Mouse (Mus musculus): ENCODE measurements around the gene Ptpre.

GRCm38 (mm10) chr7:135652781-135653180 lies 115.5 kb downstream of the Ptpre start:
- TF ChIP-seq CTCF (IDR thresholded peaks at IDR 0.05; ENCODE audit: low read depth, low read length): no peak
- no peak for TF ChIP-seq POLR2A (IDR thresholded peaks at IDR 0.05; ENCODE audit: extremely low read depth, insufficient read depth, low read length)

Measured in liver, adult 2 months (tissue).